Mouse (Mus musculus): ENCODE data around the gene Rapgef1.
"Not testable (repeated sequence)": the region's sequence is repeated elsewhere in the genome, so short reads cannot be mapped to it uniquely, and the experiment has no call there.

The Rapgef1 gene

GRCm38 (mm10) chr2:29706726-29707620, 87.5 kb downstream of the Rapgef1 start:
- DNase-seq, result no peak

- DNase-seq, result peak; percentile 57 to 59
Observed at GRCm38 (mm10) chr2:29707731-29708130, 88.2 kb downstream of the Rapgef1 start.

GRCm38 (mm10) chr2:29708209-29708608, 88.7 kb downstream of the Rapgef1 start:
- not testable (repeated sequence) for DNase-seq

- DNase-seq, result no peak
Observed at GRCm38 (mm10) chr2:29711038-29711437, 91.5 kb downstream of the Rapgef1 start.

GRCm38 (mm10) chr2:29711877-29712276, 92.4 kb downstream of the Rapgef1 start:
- DNase-seq, result no peak

- no peak for DNase-seq
Observed at GRCm38 (mm10) chr2:29713501-29713900, 94.0 kb downstream of the Rapgef1 start.

GRCm38 (mm10) chr2:29714127-29714526, 94.6 kb downstream of the Rapgef1 start:
- no peak for DNase-seq

GRCm38 (mm10) chr2:29716143-29716542, 96.6 kb downstream of the Rapgef1 start:
- DNase-seq, result no peak

GRCm38 (mm10) chr2:29716691-29717090, 97.2 kb downstream of the Rapgef1 start:
- no peak for DNase-seq

- peak; percentile 40 to 63 for DNase-seq
Observed at GRCm38 (mm10) chr2:29718581-29718980, 99.1 kb downstream of the Rapgef1 start.

- DNase-seq, result no peak
Observed at GRCm38 (mm10) chr2:29723132-29723531, 103.6 kb downstream of the Rapgef1 start.

- peak; percentile 34 to 54 for DNase-seq
Observed at GRCm38 (mm10) chr2:29724664-29725365, 105.3 kb downstream of the Rapgef1 start.

GRCm38 (mm10) chr2:29729500-29729899, 110.0 kb downstream of the Rapgef1 start:
- no peak for DNase-seq

GRCm38 (mm10) chr2:29731545-29731944, 112.0 kb downstream of the Rapgef1 start:
- DNase-seq, result peak; percentile 49 to 61

GRCm38 (mm10) chr2:29732559-29732958, 113.0 kb downstream of the Rapgef1 start:
- no peak for DNase-seq

- DNase-seq, result no peak
Observed at GRCm38 (mm10) chr2:29733348-29733747, 113.8 kb downstream of the Rapgef1 start.

- DNase-seq, result no peak
Observed at GRCm38 (mm10) chr2:29735708-29736107, 116.2 kb downstream of the Rapgef1 start.

- no peak for DNase-seq
Observed at GRCm38 (mm10) chr2:29737209-29737925, 117.8 kb downstream of the Rapgef1 start.

GRCm38 (mm10) chr2:29738799-29739198, 119.3 kb downstream of the Rapgef1 start:
- no peak for DNase-seq

- no peak for DNase-seq
Observed at GRCm38 (mm10) chr2:29739368-29739767, 119.8 kb downstream of the Rapgef1 start.

- no peak for DNase-seq
Observed at GRCm38 (mm10) chr2:29741207-29741606, 121.7 kb downstream of the Rapgef1 start.

- no peak for DNase-seq
Observed at GRCm38 (mm10) chr2:29744256-29744655, 124.7 kb downstream of the Rapgef1 start.

- no peak for DNase-seq
Observed at GRCm38 (mm10) chr2:29747188-29747782, 127.8 kb downstream of the Rapgef1 start.
